Mouse (Mus musculus) left cerebral cortex, adult 8-10 months (tissue): ENCODE data around the gene Anp32b. TPM values are rescaled to one million over a fixed set of nuclear protein-coding genes. Genes with fewer than 3 reads are reported as not detected.

Experiments used
- DNase-seq, 2 experiments: peaks; one replicate each; pipeline ENCODE4 v3.0.0; 2022; ENCODE audit warnings: low spot score in 2 of 2
- total RNA-seq, 4 experiments: library from RNA; stranded (reverse); gene quantifications; 2 replicates each; pipeline ENCODE4 v1.2.4; 2022

Gene Anp32b
- total RNA-seq, 4 experiments from 2014 or later = 51.0 to 60.2 (median 55.9) TPM

- no peak for DNase-seq
Observed at GRCm38 (mm10) chr4:46503881-46504280, 53.2 kb downstream of the Anp32b start.

- DNase-seq = no peak
Observed at GRCm38 (mm10) chr4:46505361-46506057, 54.8 kb downstream of the Anp32b start.

GRCm38 (mm10) chr4:46506801-46507610, 56.3 kb downstream of the Anp32b start:
- DNase-seq = peak; percentile 86 to 95

- DNase-seq = peak; percentile 36 to 60
Observed at GRCm38 (mm10) chr4:46507736-46508460, 57.2 kb downstream of the Anp32b start.

- no peak for DNase-seq
Observed at GRCm38 (mm10) chr4:46520491-46520890, 69.8 kb downstream of the Anp32b start.

GRCm38 (mm10) chr4:46521457-46521856, 70.8 kb downstream of the Anp32b start:
- no peak for DNase-seq

Other genes starting within 250 kb of the Anp32b start
- gene Foxe1, start 107.3 kb upstream of the Anp32b start, total RNA-seq = not detected
- 1 to 10 TPM; 3.8 to 4.6 (median 4.1) TPM for gene Trmo, start 61.5 kb upstream of the Anp32b start, total RNA-seq
- not detected for gene Hemgn, start 37.4 kb upstream of the Anp32b start, total RNA-seq
- gene Nans, start 38.3 kb downstream of the Anp32b start, total RNA-seq = 10 to 100 TPM; 13.1 to 19.7 (median 17.0) TPM
- gene Trim14, start 85.2 kb downstream of the Anp32b start, total RNA-seq = 1 to 10 TPM in 3 of 4 experiments, under 1 TPM in 1; 0.91 to 2.4 (median 1.7) TPM
- 10 to 100 TPM; 23.3 to 26.7 (median 24.3) TPM for gene Coro2a, start 151.3 kb downstream of the Anp32b start, total RNA-seq
- gene Tbc1d2, start 199.3 kb downstream of the Anp32b start, total RNA-seq = 1 to 10 TPM; 2.4 to 3.9 (median 3.4) TPM